Mouse (Mus musculus) adrenal gland, adult 2 months (tissue): ENCODE results near the gene Gucy1b2. TPM values are rescaled to one million over a fixed set of nuclear protein-coding genes. Genes with fewer than 3 reads are reported as not detected.
A peak's percentile ranks its signal among the peaks of the same experiment; 100 is the strongest.

Experiments used
- DNase-seq: peaks from one replicate; pipeline ENCODE4 v3.0.0; 2021
- long read RNA-seq: library from polyadenylated mRNA; stranded (forward); transcript quantifications from one replicate; pipeline ENCODE4 v2.0.0, GENCODE M21; 2021
- polyA plus RNA-seq: library from polyadenylated mRNA; depleted of rRNA; stranded (reverse); fragments of >200 nt; gene quantifications from 2 replicates; pipeline ENCODE4 v1.2.3, GENCODE M21; 2012; rRNA removed
- total RNA-seq, 2 experiments: library from RNA; stranded (reverse); gene quantifications; 2 replicates each; pipeline ENCODE4 v1.2.3; 2021

The Gucy1b2 gene
- total RNA-seq (under 1 TPM; 0.81 to 0.97 TPM), polyA plus RNA-seq (0.11 and 0.43 TPM in 2 replicates)
- long read RNA-seq = 0 reads

DNA sequence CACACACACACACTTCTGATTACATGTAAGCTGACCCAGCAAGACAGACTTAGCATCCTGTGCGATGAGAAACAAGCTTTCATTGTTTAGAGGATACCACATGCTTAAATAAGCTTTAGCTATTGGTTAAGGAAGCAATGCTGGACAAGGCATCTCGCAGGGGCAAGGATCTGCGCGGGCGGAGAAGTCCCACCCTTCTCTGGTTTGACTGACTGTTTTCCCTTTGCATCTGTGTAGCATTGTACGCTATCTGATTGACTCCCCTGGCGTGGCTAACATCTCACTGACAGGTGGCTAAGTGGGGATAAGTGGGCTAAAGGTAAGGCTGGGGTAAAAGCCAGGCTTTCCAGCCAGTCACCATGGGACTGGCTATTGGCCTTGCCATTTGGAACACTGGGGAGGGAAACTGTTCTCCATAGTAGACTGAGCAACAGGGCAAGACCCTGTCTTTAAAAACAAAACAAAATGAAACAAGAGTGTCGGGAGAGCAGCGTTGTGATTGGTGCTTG, at the start of gene Gucy1b2:
Gene Gucy1b2 (minus strand): TSS at position 51 of the 509 bp plus-strand sequence.
- DNase-seq = no peak

DNA sequence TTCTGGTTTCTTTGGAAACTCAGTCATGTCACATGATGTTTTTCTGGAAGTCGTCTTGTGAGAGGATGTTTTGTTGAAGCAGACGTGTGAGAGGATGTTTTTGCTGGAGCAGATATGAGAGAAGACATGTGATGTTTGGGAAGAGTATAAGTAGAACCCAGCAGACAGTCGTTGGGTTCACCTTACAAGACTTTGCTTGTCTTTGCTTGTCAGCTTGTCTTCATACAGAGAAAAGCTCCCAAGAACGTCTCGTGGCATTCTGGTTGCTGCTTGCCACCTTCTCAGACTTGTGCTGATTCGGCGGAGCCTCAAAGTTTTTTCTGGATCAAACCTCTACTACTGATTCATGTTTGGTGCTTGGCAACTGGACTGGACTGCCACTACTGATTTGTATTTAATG, 41.3 kb upstream of the Gucy1b2 start:
- DNase-seq = no peak

DNA sequence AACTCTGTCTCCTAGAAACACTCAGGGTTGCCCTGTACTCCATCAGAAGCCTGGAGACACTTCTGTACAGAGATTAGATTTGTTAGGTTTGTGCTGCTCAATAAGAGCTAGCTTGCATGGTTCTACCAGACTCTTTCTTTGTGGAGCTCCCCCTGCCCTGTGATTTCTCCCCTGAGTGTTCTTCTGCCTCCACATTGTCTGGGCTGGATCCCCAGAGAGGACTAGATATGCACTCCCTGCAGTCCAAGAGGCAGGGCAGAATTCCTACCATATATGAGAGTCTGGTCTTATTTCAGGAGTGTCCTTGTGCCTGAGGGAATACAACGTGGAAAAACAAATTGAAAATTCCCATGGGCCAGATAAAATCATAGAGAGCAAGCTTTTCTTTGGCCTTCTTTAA, 40.4 kb upstream of the Gucy1b2 start:
- DNase-seq = no peak

DNA sequence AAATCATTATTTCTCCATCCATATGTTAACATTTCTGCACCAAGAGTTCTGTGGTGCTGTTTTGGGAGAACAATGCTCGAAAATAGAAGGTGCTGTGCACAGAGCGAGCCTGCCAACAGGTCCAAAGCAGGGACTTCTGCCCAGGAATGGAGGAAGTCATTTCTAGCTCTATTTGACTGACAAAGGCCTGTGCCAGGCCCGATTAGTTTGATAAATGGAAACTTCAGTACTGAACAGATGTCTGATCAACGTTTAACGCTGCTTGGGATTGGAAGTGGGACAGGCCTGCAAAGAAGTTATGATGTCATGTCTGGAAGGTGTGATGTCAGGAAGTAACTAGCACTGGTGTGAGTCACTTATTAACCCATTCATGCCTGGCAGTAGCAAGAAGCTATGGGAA, 37.4 kb upstream of the Gucy1b2 start:
- no peak for DNase-seq

DNA sequence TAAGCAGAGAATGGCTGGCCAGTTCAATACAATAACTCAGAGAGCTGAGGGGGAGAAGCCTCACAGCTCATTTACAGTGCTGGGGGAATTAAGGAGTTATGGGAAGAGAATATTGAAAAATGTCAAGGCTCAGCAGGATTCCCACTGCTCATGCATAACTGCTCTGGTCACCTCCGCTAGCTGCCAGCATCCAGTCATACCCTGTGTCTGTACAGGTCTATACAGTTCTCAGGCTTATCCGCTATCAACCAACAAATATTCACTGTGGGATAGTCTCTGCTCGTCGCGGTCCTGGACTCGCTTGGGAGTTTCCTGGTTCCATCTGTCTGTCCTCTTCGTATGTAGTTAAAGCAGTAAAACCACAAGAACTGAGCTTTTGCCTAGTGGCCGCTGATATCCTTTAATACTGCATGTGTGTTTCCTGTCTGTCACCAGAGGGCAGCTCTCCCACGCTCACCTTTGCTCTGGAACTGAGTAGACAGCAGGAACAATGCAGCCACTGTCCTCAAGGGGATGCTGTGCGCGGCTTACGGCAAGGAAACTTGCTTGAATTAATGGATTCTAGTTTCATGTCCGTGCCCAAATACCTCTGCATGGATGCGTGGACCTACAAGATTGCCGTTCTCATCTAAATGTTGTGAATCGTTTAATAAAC, 36.2 kb upstream of the Gucy1b2 start:
- peak; percentile 75 for DNase-seq

DNA sequence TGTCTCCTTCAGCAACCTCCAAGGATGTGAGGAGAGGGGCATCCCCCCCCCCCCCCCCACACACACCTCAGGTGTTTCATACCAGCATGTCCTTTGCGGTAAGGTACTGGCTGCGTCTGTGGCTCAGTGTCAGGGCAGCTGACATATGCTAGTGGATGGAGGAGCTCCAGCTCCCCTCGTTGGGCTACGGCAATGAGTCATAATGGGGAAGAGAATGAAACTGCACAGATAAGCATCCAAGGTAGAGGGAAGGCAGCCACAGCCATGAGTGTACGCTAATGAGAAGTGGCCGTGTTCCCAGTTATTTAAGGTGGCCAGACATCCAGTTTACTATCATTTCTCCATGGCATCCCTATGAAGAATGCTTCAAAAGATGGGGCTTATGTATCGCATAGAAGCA, 32.2 kb upstream of the Gucy1b2 start:
- no peak for DNase-seq

DNA sequence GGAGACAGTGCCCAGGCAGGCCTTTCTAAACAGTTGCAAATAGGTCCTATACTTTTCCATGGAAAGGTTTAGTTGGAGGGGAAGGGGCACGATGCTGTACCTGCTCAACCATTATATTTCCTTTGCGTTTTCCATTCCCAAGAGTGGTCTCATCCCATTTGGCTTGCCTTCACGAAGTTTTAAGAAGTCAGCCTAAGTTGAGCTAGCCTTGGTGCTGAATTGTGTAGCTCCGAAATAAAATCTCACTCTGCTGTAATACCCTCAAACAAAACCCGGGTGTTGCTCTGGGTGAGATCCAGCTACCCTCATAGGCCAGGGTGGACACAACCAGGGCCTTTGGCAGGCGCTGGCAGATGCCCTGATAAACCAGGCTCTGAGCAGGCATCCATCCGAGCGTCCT, 25.3 kb upstream of the Gucy1b2 start:
- no peak for DNase-seq

DNA sequence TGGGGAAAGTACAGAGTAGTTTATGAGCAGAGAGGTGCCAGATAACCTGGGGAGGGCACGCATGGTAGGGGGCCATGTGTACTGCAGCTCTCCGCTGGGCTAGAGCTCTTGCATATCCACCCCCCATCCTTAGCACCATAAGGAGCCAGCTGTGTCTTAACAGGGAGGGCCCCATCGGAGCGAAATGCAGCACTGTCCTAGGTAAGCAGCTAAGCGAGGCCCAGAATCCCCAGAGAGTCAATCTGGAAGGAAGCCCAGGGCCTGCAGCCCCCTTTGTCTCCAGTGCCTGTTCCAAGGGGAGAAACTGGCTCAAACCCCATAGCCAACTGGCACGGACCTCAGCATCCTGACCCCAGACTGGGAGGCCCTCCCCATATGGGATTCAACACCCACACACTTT, 23.3 kb upstream of the Gucy1b2 start:
- DNase-seq = no peak

DNA sequence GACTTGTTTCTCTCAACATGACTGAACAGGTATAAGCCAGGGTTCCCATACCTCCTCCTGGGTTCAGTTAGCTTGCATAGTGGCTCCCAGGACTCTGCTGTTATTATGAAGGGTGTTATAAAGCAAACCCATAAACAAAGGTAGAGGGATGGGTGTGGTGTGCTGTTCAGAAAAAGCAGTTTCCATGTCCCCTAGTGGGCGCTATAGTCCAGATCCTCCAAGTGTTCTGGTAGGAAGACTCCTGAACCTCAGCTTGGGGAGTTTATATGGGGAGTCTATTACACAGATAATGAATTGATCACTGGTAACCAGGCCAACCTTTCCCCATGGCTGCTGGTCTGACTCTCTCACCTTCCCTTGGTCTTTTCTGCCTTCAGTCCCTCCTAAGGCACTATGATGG, 18.4 kb upstream of the Gucy1b2 start:
- DNase-seq = no peak

DNA sequence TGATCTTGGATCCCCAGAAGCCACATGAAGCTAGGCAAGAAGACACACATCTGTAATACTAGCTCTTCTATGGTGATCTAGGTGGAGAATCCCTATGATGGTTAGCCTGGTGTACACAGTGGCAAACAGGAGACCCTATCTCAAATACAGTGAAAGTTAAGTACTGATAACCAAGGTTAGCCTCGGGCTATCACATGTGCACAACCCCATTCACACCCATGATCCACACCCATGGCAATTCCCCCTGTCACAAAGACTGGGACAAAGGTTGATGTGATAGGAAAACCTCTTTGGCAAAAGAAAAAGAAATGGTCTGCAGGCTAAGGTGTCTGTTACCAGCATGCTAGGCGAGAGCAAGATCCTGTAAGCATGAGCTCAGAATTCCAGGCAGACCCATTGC, 16.0 kb upstream of the Gucy1b2 start:
- no peak for DNase-seq

DNA sequence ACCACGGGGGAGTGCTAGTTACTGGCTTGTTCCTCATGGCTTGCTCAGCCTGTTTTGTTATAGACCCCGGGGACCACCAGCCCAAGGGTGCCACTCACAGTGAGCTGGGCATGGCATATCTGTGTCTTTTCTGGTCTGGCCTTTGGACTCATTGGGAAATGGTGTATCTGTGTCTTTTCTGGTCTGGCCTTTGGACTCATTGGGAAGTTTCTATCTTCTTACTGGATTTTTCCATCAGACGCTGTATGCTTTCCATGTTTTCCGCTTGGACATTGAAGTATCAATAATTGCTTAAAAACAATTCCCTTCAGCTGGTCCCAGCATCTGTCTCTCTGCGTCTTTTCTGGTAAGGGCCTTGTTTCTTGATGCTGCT, 12.7 kb upstream of the Gucy1b2 start:
- no peak for DNase-seq

DNA sequence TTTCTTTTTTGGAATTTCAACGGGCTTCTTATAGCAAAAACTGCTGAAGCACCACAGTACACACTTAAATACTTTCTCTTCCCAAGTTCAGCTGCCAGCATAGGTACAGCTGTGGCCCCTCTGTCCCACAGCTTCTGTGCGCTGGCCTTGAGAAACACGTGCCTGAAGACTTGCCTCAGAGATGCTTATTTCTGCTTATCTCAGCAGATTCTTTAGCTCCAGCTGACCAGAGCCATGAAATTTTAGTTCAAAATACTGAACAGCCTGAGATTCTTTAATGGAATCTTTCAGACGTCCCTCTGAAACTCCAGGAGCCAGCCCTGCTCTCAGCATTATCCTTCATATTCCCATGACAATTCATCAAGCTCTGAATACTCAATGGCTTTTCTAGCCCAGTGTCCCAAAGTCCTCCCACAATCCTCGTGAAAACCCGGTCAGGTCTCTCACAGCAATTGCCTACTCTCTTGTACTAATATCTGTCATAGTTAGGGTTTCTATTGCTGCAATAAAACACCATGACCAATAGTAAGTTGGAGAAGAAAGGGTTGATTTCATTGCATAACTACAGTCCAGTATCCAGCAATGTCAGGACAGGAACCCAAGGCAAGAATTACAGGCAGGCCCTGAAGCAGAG, 12.1 kb upstream of the Gucy1b2 start:
- DNase-seq = no peak

DNA sequence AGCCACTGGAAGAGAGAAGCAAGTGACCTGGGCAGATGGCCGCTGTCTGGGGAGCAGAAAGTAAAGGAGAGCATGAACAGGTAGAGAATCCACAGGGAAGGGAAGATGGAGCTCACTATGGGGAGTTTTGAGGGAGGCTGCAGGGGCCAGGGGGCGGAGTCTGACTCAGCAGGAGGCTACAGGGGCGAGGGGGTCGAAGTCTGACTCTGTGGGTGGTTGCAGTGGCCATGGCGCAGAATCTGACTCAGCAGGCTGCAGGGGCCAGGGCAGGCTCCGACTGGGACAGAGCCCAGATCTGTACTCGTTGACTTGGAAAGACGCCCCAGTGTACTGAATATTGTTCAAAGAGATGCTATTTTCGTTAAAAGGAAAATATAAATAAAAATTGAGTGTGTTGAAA, 8.9 kb upstream of the Gucy1b2 start:
- peak; percentile 66 for DNase-seq

DNA sequence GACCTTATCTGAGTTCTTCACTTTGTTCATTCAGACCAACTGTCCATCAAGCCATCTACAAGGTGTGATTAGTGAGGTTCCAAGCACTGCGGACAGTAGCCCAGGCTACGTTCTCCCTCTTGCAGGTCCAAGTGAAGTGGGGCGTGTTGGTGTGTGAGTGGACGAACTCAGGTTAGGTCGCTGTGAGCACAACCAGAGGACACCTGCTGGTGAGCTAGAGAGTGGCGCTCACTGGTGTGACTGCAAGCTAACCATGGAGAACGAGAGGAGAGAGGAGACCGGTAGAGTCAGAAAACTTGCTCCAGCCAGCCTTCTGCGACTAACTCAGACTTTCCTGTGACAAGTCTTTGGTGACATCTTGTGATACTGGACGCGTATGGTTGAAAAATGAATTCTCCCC, 3.5 kb upstream of the Gucy1b2 start:
- no peak for DNase-seq

DNA sequence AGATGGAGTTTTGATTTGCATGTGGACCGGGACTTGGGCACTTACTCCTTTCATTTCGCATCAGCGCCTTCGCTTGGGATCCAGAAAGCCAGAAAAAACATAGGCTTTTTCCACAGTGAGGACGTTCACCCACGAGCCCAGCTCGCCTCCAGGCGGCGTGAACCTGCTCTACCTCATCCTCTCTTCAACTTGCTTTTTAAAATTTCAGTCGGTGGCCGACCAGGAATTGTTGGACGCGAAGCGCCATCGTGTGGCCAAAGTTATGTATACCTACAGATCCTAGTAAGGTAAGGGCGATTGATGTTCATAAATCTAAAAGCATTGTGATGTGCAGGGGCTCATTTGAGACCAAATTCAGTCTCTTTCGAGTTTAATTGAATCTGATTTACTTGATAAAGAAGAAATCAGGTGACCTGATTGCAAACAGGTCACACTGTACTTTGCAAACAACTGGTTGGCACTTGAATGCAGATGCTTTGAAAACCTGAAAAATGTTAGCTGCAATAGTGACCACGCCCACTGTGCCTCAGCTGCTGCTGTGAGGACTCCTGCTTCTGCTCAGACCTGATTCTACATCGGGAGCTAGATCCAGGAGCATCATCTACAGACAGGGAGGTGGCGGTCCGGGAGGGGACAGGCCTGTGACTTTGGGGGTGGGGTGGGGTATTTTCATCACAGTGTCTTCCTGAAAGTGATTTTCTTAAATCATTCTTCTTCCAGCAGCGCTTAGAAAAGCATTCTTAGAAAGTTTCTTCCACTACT, 1.5 kb upstream of the Gucy1b2 start:
- peak; percentile 86 for DNase-seq

DNA sequence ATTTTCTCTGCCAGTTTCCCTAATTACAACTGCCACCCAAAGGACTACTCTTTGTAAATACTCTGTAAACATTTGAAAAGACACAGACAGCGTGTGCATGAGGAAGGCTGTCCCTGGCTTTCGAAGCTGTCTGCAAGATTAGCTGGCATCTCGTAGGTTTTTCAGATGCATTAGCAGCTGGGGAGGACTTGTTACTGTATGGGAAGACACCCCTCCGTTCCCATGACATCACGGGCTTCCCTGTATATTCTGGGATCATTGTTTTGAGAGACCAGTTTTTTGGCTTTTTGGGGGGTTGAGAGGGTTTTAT, 564 bp downstream of the Gucy1b2 start:
- DNase-seq = no peak

DNA sequence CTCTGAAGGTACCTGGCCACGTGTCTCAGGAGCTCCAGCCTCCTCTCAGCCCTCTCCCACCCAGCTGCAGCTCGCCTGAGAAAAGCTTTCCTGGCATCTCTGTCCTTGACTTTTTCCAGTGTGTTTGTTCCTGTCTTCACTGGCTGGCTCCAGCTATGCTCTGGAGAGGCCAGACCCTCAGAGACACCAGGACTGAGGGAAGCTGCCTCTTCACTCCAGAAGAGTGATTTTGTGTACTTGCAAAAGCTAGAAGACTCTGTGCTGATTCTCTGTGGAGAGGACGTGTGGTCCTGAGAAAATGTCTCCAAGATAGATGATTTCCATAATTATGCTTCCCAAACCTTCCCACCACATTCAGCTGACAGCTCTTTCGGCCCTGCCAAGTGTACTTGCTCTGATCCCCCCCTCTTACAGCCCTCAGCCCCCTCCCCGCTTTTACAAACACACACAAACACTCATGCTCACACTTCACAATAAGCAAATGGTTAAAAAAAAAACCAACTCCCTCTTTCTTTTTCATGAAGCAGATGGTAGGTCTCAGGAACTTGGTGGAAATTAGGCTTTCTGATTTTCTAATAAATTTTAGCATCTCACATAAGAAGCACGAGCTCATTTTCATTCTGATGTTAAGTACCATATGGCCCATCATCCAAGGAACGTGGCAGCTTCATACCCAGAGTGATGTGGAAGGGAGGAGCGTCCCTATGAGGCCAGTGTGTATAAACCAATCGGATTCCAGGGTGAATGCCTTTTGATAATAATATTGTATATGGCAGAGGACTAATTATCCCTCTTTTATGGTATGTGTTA, 1.1 kb downstream of the Gucy1b2 start:
- peak; percentile 12 for DNase-seq

DNA sequence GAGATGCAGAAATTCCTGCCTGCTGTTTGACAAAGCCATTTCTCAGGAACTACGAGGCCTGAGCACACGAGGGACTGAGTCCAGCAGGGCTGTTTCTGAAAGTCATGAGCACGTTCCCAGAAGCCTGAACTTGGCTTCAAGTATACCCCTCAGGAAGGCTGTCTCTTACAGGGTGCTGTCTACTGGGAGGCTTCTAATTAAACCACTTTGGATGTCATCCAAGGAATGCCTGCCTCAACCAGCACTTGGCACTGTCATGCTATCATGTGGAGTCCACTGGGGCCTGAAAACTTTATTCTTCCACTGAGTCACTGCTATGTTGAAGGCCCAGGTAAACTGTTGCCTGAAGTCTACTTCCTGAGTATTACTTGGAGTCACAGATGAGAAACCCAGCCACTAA, 2.0 kb downstream of the Gucy1b2 start:
- no peak for DNase-seq

DNA sequence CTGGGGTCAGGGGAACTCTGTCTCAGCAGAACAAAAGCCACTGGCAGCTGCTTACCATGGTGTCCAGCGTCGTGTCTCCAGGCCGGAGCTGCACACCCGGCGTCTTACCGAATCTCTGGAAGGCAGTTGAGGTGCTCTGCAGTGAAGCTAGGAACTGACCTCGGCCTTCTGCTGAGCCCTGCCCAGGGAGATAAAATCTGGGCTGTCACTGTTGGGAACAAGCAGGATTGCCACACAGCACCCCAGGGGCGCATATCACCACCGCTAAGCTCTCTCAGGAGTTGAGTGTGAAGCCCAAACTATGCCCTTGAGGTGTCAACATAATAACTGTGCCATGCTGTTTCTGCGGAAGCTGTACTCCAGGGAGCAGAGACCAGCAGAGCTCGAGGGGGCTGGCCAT, 2.8 kb downstream of the Gucy1b2 start:
- peak; percentile 40 for DNase-seq

DNA sequence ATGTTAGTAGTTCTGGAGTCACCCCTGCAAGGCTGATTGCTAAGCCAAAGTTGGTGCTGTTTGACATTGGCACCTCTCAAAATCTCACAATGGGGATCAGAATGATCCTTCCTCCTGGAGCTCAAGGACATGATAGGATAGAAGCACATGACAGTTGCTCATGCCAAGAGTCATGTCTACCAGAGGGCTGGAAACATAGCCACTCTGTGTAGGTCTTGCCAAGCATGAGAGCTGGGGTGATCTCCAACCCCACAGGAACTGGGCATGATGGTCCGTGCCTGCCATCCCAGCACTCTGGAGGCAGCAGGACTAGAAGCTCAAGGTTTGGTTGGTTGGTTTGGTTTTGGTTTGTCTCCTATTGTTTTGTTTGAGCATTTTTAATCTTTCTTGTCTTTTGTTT, 5.4 kb downstream of the Gucy1b2 start:
- DNase-seq = no peak

DNA sequence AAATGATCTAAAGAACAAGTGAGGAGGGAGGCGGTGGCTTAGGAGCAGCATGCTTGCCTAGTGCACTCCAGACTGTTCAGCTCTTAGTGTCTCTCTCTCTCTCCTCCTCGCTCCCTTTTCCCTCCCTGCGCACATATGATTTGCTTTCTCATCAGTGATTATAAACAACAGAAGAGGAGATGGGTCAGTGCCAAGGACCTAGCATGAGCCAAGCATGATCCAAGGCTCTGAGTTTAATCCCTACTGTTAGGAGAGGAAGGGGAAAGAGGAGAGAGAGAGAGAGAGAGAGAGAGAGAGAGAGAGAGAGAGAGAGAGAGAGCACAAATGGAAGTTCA, 8.9 kb downstream of the Gucy1b2 start:
- DNase-seq = no peak

DNA sequence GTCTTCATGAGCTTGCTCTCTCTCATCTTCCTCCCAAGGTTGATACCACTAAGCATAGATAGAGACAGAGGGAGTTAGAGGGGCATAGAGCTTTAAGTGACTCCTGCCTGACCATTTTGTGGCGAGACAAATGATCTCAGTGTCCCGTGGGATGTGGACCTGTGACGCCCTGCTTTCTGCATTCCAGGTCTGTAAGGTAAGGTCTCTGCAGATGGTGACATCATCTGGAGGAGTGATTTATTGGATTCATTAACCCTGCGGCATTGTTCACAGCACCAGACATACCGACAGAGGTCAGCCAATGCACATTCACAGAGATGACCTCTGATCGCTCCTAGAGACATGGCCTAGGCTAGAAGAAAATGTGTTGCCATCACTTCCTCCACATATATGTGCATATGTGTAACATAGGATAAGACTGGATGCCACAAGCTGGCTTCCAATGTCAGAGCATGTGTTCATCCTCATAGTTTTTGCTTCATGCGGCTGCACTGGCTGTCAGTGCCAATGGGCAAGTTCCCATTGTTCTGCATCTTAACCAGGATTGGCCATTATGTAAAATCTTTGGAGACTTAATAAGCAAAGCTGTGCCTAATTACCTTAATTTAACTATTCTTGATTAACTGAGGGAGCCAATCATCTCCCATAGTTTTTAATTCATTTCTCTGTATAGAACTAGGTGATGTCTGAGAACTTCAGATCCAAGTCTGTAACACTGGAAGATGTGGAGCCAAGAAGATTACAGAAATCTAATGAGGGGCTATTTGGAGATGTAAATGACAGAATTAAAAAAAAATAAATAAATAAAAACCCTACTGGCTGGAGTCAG, 9.5 kb downstream of the Gucy1b2 start:
- no peak for DNase-seq
